In genomic region chr1:189012846-189013586, GRCm38 (mm10) we compare ENCODE assay signal across 8 mouse cellular contexts. TPM values are rescaled to one million over a fixed set of nuclear protein-coding genes. Genes with fewer than 3 reads are reported as not detected.
DNase-seq lines count a peak whose midpoint lies in the region; ATAC-seq and TF ChIP-seq lines count a peak whose summit lies in the region.

No protein-coding gene starts in this region.

- H3K4me3 ChIP-seq in heart, embryonic 11.5 days (ENCODE audit: low read depth, low read length), result peak overlapping the region; percentile 25
- H3K4me3 ChIP-seq in intestine, embryonic 16.5 days (ENCODE audit: low read length), result peak overlapping the region; percentile 15
- H3K4me3 ChIP-seq in cerebellum, adult 2 months (replicated peaks; ENCODE audit: insufficient read depth, low read depth, low read length), result no peak overlapping the region

- no peaks in the 10 kb centered on the region for H3K36me3 ChIP-seq in heart, embryonic 11.5 days (ENCODE audit: control insufficient read depth, insufficient read depth, low read length)
- no peaks in the 10 kb centered on the region for H3K36me3 ChIP-seq in intestine, embryonic 16.5 days (ENCODE audit: control insufficient read depth, insufficient read depth, low read length)

- no peak for ATAC-seq in heart, embryonic 11.5 days (replicated peaks; ENCODE audit: insufficient number of reproducible peaks, low FRiP score, low TSS enrichment)
- peak; percentile 57 for ATAC-seq in common myeloid progenitor, adult 5-6 weeks (replicated peaks; ENCODE audit: low read depth, poor library complexity, severe bottlenecking)
- ATAC-seq in intestine, embryonic 16.5 days, result peak; percentile 81

- peak overlapping the region; percentile 61 for H3K9ac ChIP-seq in heart, embryonic 11.5 days (ENCODE audit: low read depth, low read length)
- no peak overlapping the region for H3K9ac ChIP-seq in intestine, embryonic 16.5 days (ENCODE audit: low read depth, low read length)

- H3K4me2 ChIP-seq in heart, embryonic 11.5 days, result peak overlapping the region; percentile 59
- peak overlapping the region; percentile 48 for H3K4me2 ChIP-seq in intestine, embryonic 16.5 days (ENCODE audit: low read depth, low read length)

- TF ChIP-seq POLR2A in cerebellum, adult 2 months (IDR thresholded peaks at IDR 0.05; ENCODE audit: borderline replicate concordance, insufficient read depth, low read length), result no peak

- intact Hi-C loops in heart, postnatal 14 days (cut with DNase I), result no loop called here

- H3K27ac ChIP-seq in heart, embryonic 11.5 days (ENCODE audit: low read depth, low read length), result peak overlapping the region; percentile 46; the same call in 1 of the 2 replicates
- H3K27ac ChIP-seq in intestine, embryonic 16.5 days (ENCODE audit: low read length), result no peak overlapping the region
- no peak overlapping the region for H3K27ac ChIP-seq in cerebellum, adult 2 months (ENCODE audit: insufficient read depth, low read length)

- no peaks in the 10 kb centered on the region for H3K27me3 ChIP-seq in heart, embryonic 11.5 days (ENCODE audit: control insufficient read depth, insufficient read depth, low read length)
- H3K27me3 ChIP-seq in intestine, embryonic 16.5 days (replicated peaks; ENCODE audit: control insufficient read depth, insufficient read depth, low read length), result no peaks in the 10 kb centered on the region
- no peaks in the 10 kb centered on the region for H3K27me3 ChIP-seq in cerebellum, adult 2 months (ENCODE audit: control insufficient read depth, insufficient read depth, low read length)

- no peak for DNase-seq in heart, postnatal 14 days
- DNase-seq in lung, postnatal 10 days, result peak; percentile 46
- DNase-seq in thymus, postnatal 36 days, result no peak
- no peak for DNase-seq in natural killer cell, adult 2 months (ENCODE audit: low spot score in 2 of 2)
- DNase-seq in cerebellum, adult 2 months, result no peak

- H3K9me3 ChIP-seq in heart, embryonic 11.5 days (replicated peaks; ENCODE audit: control insufficient read depth, low read length), result no peaks in the 10 kb centered on the region
- no peaks in the 10 kb centered on the region for H3K9me3 ChIP-seq in intestine, embryonic 16.5 days (ENCODE audit: control insufficient read depth, low read length)

- no peak for TF ChIP-seq CTCF in cerebellum, adult 2 months (IDR thresholded peaks at IDR 0.05; ENCODE audit: borderline replicate concordance, insufficient read depth, low read depth, low read length)

- WGBS in heart, embryonic 11.5 days (ENCODE audit: insufficient replicate concordance), result 4% methylated on average over 16 of the region's 16 CpGs
- 3% methylated on average over 16 of the region's 16 CpGs for WGBS in intestine, embryonic 16.5 days
- WGBS in cerebellum, adult 2 months, result 16% methylated on average over 16 of the region's 16 CpGs

- peaks cover 20% of the 10 kb centered on the region for H3K4me1 ChIP-seq in heart, embryonic 11.5 days (ENCODE audit: control insufficient read depth, insufficient read depth, low read length)
- peaks cover 9% of the 10 kb centered on the region for H3K4me1 ChIP-seq in intestine, embryonic 16.5 days (ENCODE audit: control insufficient read depth, insufficient read depth, low read length)
- 0 out of 2 replicates have a peak, but pooled peaks cover 3% of the 10 kb centered on the region for H3K4me1 ChIP-seq in cerebellum, adult 2 months (ENCODE audit: control insufficient read depth, insufficient read depth, low read length)

RNA-seq across cellular contexts. Expression of gene Kctd3, which starts 5.4 kb away (rescaled TPM):
- 22.6 and 26.5 TPM in 2 replicates for polyA plus RNA-seq in heart, embryonic 11.5 days (2014; fragmentation: Nextera tagmentation; extraction: Ambion mirVana)
- total RNA-seq in heart, postnatal 14 days (2021), result 10 to 100 TPM; 29.8 to 34.2 TPM
- total RNA-seq in common myeloid progenitor, adult 5-6 weeks (2017), result 17.0 and 20.3 TPM in 2 replicates
- 17.9 and 18.3 TPM in 2 replicates for polyA plus RNA-seq in intestine, embryonic 16.5 days (2015; fragmentation: Nextera tagmentation; extraction: Ambion mirVana)
- 96.6 and 99.9 TPM in 2 replicates for polyA plus RNA-seq in cerebellum, adult 2 months (2012; rRNA removed)
